Mouse (Mus musculus) kidney, adult 2 months (tissue): ENCODE measurements around the gene Cacna1c. TPM values are rescaled to one million over a fixed set of nuclear protein-coding genes. Genes with fewer than 3 reads are reported as not detected.

Source experiments
- DNase-seq: peaks from one replicate; pipeline ENCODE4 v3.0.0; 2021
- H3K27ac ChIP-seq: fragments of 200-500 bp; 2 replicates; pipeline ENCODE4 v1.5.1; 2012; ENCODE audit warnings: low read depth, low read length, control low read depth, inconsistent platforms; ENCODE audit not compliant: insufficient read depth
- H3K27me3 ChIP-seq: fragments of 200-500 bp; replicated peaks from 2 replicates; pipeline ENCODE4 v1.6.1; 2012; ENCODE audit warnings: mild to moderate bottlenecking, moderate library complexity, low read length, inconsistent platforms; ENCODE audit not compliant: control insufficient read depth, insufficient read depth
- H3K36me3 ChIP-seq: fragments of 200-500 bp; 2 replicates; pipeline ENCODE4 v1.6.1; 2012; ENCODE audit warnings: mild to moderate bottlenecking, moderate library complexity, low read length, inconsistent platforms; ENCODE audit not compliant: control insufficient read depth, insufficient read depth
- H3K4me1 ChIP-seq: fragments of 200-500 bp; 2 replicates; pipeline ENCODE4 v1.6.1; 2011; ENCODE audit warnings: low read length; ENCODE audit not compliant: control insufficient read depth, insufficient read depth
- H3K4me3 ChIP-seq: fragments of 200-500 bp; 2 replicates; pipeline ENCODE4 v1.5.1; 2011; ENCODE audit warnings: mild to moderate bottlenecking, low read depth, low read length, control low read depth; ENCODE audit not compliant: insufficient read depth
- CTCF ChIP-seq: fragments of 200-500 bp; conservative IDR thresholded peaks from 2 replicates; pipeline ENCODE4 v1.5.1; 2011; ENCODE audit warnings: low read depth, mild to moderate bottlenecking, control low read depth, low read length, moderate library complexity, mixed read lengths; ENCODE audit not compliant: insufficient read depth, insufficient read length
- POLR2A ChIP-seq: fragments of 200-500 bp; IDR thresholded peaks from one replicate; pipeline ENCODE4 v1.6.1; 2011; ENCODE audit warnings: low read depth, low read length, control low read depth
- WGBS: fragments of 180-500 bp; shearing (Covaris S2); methylation state at CpG from one replicate; pipeline ENCODE4 v1.1.7; 2018; 5-methylcytosine and 5-hydroxymethylcytosine counted together
- polyA plus RNA-seq: library from polyadenylated mRNA; depleted of rRNA; stranded (reverse); fragments of >200 nt; gene quantifications from 2 replicates; pipeline ENCODE4 v1.2.3, GENCODE M21; 2012

Gene Cacna1c
- polyA plus RNA-seq, 1 experiment = 0.99 TPM

- WGBS = 28% methylated on average over 5 of the region's 5 CpGs
- TF ChIP-seq CTCF (no peak), POLR2A (no peak)
Observed at GRCm38 (mm10) chr6:118753064-118753463, 443.2 kb downstream of the Cacna1c start.

GRCm38 (mm10) chr6:118749285-118749684 is 446.9 kb downstream of the Cacna1c start:
- no peak for DNase-seq
- Histone ChIP-seq H3K27ac (no peak overlapping the region), H3K4me3 (no peak overlapping the region), H3K27me3 (no peaks in the 10 kb centered on the region), H3K4me1 (no peaks in the 10 kb centered on the region), H3K36me3 (no peaks in the 10 kb centered on the region)
- TF ChIP-seq CTCF (no peak), POLR2A (no peak)
- 89% methylated on average over 1 of the region's 1 CpGs for WGBS

More at GRCm38 (mm10) chr6:118753064-118753463, 443.2 kb downstream of the Cacna1c start:
- H3K4me1 ChIP-seq = no peaks in the 10 kb centered on the region
- no peak overlapping the region for H3K27ac ChIP-seq
- H3K27me3 ChIP-seq = no peaks in the 10 kb centered on the region
- no peak for DNase-seq
- H3K36me3 ChIP-seq = no peaks in the 10 kb centered on the region
- no peak overlapping the region for H3K4me3 ChIP-seq

GRCm38 (mm10) chr6:118742701-118743100 is 453.5 kb downstream of the Cacna1c start:
- DNase-seq = no peak
- Histone ChIP-seq H3K36me3 (no peaks in the 10 kb centered on the region), H3K27me3 (no peaks in the 10 kb centered on the region), H3K4me3 (no peak overlapping the region), H3K4me1 (no peaks in the 10 kb centered on the region), H3K27ac (no peak overlapping the region)
- TF ChIP-seq CTCF (no peak), POLR2A (no peak)
- 52% methylated on average over 6 of the region's 6 CpGs for WGBS

- no peak overlapping the region for H3K27ac ChIP-seq
- no peak overlapping the region for H3K4me3 ChIP-seq
- no peak for TF ChIP-seq CTCF
- TF ChIP-seq POLR2A = no peak
- no peaks in the 10 kb centered on the region for H3K4me1 ChIP-seq
- no peaks in the 10 kb centered on the region for H3K36me3 ChIP-seq
- peak; percentile 25 for DNase-seq
- H3K27me3 ChIP-seq = no peaks in the 10 kb centered on the region
- WGBS = 79% methylated on average over 14 of the region's 14 CpGs
Observed at GRCm38 (mm10) chr6:118741841-118742240, 454.4 kb downstream of the Cacna1c start.

GRCm38 (mm10) chr6:118739961-118740599 is 456.1 kb downstream of the Cacna1c start:
- Histone ChIP-seq H3K4me1 (no peaks in the 10 kb centered on the region), H3K27me3 (no peaks in the 10 kb centered on the region), H3K36me3 (no peaks in the 10 kb centered on the region), H3K27ac (no peak overlapping the region), H3K4me3 (no peak overlapping the region)
- 79% methylated on average over 9 of the region's 9 CpGs for WGBS
- TF ChIP-seq POLR2A (no peak), CTCF (no peak)
- no peak for DNase-seq

GRCm38 (mm10) chr6:118739344-118739743 is 456.9 kb downstream of the Cacna1c start:
- H3K36me3 ChIP-seq = no peaks in the 10 kb centered on the region
- H3K4me3 ChIP-seq = no peak overlapping the region
- TF ChIP-seq CTCF (no peak), POLR2A (no peak)
- 66% methylated on average over 4 of the region's 4 CpGs for WGBS
- no peaks in the 10 kb centered on the region for H3K27me3 ChIP-seq
- no peaks in the 10 kb centered on the region for H3K4me1 ChIP-seq
- no peak for DNase-seq
- H3K27ac ChIP-seq = no peak overlapping the region

GRCm38 (mm10) chr6:118738656-118739055 is 457.6 kb downstream of the Cacna1c start:
- Histone ChIP-seq H3K4me3 (no peak overlapping the region), H3K27ac (no peak overlapping the region), H3K27me3 (no peaks in the 10 kb centered on the region), H3K4me1 (no peaks in the 10 kb centered on the region), H3K36me3 (no peaks in the 10 kb centered on the region)
- 62% methylated on average over 3 of the region's 3 CpGs for WGBS
- no peak for DNase-seq
- TF ChIP-seq CTCF (no peak), POLR2A (no peak)

- DNase-seq = no peak
- TF ChIP-seq POLR2A (no peak), CTCF (no peak)
- Histone ChIP-seq H3K4me3 (no peak overlapping the region), H3K4me1 (no peaks in the 10 kb centered on the region), H3K36me3 (no peaks in the 10 kb centered on the region), H3K27me3 (no peaks in the 10 kb centered on the region), H3K27ac (no peak overlapping the region)
- WGBS = 85% methylated on average over 6 of the region's 6 CpGs
Observed at GRCm38 (mm10) chr6:118737078-118737477, 459.1 kb downstream of the Cacna1c start.
